Mouse (Mus musculus) ovary, postnatal 10 days (tissue): ENCODE results near the gene Zfp526.

Source experiments
- DNase-seq: peaks from one replicate; pipeline ENCODE4 v3.0.0; 2022; ENCODE audit warnings: low spot score

Zfp526 gene

GRCm38 (mm10) chr7:25221102-25221883 is at the start of gene Zfp526:
Gene Zfp526, plus strand, starts transcription at chr7:25221425.
- DNase-seq = peak; percentile 93

DNA sequence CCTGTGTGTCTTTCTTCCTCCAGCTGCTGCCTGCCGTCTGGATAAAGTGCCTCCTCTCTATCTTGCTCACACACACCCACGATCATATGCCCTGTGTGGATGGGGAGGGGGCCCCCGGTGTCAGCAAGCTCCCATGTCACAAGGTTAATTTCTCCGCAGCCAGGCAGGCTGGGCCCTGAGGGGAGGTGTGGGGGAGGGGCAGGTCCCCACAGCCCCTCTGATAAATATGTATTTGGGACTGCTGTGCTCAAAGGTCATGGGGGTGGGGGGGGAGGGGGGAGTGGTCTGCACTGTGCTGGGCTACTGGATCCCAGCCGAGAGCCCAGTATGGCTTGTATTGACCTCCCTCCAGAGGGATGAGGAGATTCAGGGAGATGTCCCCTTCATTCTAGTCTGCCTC is 48.6 kb upstream of the Zfp526 start:
- no peak for DNase-seq

- no peak for DNase-seq
Measured at GRCm38 (mm10) chr7:25174343-25174742, 46.9 kb upstream of the Zfp526 start.

- no peak for DNase-seq
Measured at GRCm38 (mm10) chr7:25178317-25178716, 42.9 kb upstream of the Zfp526 start.

- DNase-seq = no peak
Measured at GRCm38 (mm10) chr7:25178787-25179605, 42.2 kb upstream of the Zfp526 start.

- peak; percentile 44 for DNase-seq
Measured at GRCm38 (mm10) chr7:25179606-25180161, 41.5 kb upstream of the Zfp526 start, which contains the start of gene Pou2f2. Gene Pou2f2, minus strand, starts transcription at chr7:25179726.

DNA sequence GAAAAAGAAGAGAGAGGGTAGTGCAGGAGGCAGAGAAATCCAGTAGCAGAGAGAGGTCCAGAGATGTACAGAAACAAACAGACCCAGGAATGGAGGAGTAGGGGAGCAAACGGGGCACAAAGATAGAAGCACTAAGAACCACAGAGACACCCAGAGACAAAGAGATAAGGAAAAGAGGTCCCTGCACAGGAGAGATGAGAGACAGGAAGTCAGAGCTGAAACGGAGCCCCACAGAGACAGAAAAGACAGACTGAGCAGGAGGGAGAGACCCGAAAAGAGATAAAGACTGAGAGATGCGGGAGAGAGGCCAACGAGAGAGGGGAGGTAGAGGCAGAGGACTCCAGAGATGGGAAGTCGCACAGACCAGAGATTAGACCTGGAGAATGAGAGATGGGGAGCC is 40.7 kb upstream of the Zfp526 start:
- DNase-seq = no peak

DNA sequence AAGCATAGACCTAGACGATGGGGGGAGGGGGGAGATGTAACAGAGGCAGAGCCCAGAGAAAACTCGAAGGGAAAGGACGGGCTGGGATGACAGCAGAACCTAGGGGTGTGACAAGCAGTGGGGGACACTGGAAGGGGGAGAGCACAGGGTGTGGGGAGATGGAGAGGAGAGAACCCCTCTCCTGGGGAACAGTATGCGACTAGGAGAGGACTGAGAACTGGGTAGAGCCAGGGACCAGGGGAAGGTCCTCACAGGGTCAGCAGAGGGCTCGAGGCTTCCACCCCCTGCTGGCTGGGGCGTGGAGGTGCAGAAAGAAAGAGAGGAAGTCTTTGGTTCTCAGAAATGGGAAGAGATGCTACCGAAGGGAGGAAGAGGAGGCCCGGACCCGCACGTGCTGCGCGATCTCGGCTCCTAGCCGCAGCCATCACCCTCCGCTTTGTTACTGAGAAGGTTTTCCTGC is 39.9 kb upstream of the Zfp526 start:
- DNase-seq = no peak

DNA sequence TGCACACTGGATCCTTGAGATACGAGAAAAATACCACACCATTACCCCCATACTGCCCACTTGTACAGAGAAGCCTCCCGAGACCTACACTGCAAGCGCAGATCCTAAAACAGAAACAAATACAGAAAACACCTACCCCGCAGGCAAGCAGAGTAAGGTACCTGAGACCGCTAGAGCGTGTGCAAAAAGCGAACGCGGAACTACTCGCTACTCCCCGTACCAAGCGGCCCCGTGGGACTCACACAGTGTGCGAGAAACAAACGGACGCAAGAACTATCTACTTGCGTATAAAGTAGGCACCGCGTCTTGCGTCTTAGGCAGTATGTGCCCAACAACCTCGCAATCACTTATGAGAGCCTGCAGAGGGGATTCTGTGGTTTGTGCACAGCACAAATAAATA is 39.4 kb upstream of the Zfp526 start:
- DNase-seq = no peak

DNA sequence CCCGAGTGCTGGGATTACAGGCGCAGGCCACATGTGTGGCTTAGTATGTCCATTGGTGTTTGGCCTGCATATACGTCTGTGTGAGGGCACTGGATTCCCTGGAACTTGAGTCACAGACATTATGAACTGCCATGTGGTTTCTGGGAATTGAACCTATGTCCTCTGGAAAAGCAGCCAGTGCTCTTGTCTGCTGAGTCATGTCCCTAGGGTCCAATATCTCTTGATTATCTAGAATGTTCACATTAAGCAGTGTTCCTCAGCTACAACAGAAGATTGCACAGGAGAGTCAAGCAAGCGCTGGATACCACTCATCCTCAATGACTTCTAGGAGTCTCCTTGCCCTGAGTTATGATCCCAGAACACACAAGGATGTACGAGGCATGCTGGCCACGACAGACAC is 37.1 kb upstream of the Zfp526 start:
- no peak for DNase-seq

- DNase-seq = peak; percentile 70
Measured at GRCm38 (mm10) chr7:25187662-25188650, 33.3 kb upstream of the Zfp526 start.

DNA sequence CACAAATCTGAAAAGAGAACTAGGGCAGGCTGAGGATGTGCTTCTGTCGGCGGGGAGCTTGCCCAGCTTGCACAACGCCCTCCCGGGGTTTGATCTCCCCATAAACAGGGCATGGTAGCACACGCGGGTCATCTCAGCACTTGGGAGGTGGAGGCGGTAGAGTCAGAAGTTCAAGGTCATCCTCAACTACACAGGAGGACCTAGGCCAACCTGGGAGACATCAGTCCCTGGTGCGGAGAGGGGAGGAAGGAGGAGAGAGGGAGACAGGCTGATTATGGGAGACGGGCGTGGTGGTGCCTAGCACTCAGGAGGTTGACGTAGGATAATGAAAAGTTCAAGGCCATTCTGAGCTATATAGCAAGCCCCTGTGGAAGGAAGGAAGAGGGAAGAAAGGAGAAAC is 30.4 kb upstream of the Zfp526 start:
- no peak for DNase-seq

- DNase-seq = no peak
Measured at GRCm38 (mm10) chr7:25192110-25192509, 29.1 kb upstream of the Zfp526 start.

- no peak for DNase-seq
Measured at GRCm38 (mm10) chr7:25195148-25195547, 26.1 kb upstream of the Zfp526 start.

GRCm38 (mm10) chr7:25196107-25196506 is 25.1 kb upstream of the Zfp526 start:
- no peak for DNase-seq

DNA sequence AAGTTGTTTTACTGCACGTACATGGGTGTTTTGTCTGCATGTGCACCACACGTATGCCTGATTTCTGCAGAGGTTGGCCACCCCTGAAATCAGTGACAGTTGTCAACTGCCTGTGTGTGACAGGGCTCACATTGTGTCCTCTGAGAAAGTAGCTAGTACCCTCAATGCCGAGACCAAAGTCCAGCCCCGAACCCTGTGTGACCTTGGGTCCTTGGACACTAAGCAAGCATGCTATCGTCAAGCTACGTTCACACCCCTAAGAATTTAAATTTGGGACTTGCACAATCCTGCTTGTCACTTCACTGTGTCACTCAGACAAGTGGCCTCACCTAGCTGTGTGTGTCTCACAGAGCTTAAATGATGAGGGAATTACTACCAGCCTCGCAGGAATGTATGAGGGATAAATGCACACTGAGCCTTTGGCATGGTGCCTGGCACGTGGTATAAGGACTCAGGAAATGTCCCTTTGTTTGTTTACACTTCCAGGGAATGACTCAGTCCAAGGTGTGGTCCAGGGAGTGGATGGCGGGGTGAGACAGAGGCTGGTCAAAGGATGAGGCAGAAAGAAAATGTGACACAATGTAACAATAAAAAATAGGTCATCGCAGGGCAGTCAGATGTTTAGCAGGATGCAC is 23.7 kb upstream of the Zfp526 start:
- no peak for DNase-seq

DNA sequence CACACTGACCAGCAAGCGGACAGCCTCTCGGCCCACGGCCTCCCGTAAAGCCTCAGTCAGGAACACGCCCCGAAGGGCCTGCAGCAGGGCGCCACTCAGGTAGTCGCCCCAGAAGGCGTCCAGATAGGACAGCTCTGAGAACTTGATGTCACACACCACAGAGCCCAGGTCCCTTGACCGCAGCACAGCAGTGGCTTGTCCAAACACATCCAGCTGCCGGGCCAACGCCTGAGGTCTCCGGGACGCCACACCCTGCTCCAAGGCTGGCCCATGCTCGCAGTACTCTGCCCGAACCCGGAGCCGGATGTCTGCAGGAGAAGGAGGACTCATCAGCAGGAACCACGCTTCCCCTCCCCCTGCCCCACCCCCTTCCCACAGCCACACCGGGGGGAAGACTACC is 17.6 kb upstream of the Zfp526 start:
- DNase-seq = no peak

GRCm38 (mm10) chr7:25205355-25206093 is 15.7 kb upstream of the Zfp526 start:
- no peak for DNase-seq

DNA sequence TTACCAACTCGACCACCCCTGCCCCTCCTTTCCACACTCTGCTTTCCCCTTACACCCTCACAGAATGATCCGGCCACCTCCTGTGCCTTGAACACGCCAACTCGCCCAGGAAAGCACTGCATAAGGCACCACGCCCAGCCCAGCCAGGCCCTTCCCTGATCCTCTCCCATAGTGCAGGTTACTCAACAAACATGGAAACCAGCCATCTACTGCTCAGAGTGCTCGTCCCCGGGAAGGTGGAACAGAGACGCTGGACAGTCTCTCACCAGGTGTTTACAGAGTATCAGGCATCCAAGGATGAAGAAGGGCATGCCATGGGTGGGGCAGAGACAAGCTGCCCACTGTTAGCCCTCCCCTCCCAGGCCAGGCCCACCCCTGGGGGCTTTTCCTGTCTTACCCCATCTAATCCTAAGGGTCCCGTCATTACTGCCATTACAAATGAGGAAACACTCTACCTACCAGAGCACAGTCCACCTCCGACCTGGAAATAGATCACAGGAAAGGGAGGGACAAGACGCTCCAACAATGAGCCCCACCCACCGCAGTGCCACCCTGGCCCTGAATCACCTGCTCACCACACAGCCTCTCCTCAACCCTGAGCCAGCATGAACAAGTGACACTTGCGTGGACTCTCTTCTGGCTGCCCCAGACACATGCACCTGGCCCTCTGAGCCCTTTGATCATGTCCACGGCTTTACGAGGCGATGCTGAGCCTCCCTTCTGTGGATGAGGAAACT is 15.0 kb upstream of the Zfp526 start:
- no peak for DNase-seq

DNA sequence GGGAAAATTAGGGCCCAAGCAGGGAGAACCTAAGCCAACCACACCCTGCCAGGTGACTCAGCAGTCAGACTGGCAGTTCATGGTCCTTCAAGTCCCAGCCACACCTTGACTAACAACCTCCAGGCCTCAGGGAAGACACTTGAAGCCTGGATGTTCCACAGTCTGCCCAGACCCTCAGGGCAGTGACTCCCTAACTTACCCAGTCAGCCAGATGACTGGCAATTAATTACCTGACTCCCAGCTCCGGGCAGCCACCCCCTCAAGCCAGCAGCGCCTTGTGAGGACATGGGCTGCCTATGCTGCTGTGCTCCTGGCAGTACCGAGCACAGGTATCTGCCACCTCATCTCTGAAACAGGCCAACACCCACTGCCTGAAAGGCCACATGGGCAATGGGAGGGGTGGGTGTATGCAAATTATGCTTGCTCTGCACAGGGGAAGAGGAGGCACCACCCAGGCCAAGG is 12.0 kb upstream of the Zfp526 start:
- DNase-seq = no peak
